Mouse (Mus musculus): ENCODE results near the gene Fgf18.
A peak's percentile ranks its signal among the peaks of the same experiment; 100 is the strongest.

Fgf18 gene

GRCm38 (mm10) chr11:33115796-33116195 lies 31.4 kb downstream of the Fgf18 start:
- DNase-seq (ENCODE audit: low spot score), result no peak

- DNase-seq (ENCODE audit: low spot score), result no peak
Observed at GRCm38 (mm10) chr11:33112407-33112806, 34.8 kb downstream of the Fgf18 start.

- DNase-seq (ENCODE audit: low spot score), result no peak
Observed at GRCm38 (mm10) chr11:33110111-33110510, 37.1 kb downstream of the Fgf18 start.

DNA sequence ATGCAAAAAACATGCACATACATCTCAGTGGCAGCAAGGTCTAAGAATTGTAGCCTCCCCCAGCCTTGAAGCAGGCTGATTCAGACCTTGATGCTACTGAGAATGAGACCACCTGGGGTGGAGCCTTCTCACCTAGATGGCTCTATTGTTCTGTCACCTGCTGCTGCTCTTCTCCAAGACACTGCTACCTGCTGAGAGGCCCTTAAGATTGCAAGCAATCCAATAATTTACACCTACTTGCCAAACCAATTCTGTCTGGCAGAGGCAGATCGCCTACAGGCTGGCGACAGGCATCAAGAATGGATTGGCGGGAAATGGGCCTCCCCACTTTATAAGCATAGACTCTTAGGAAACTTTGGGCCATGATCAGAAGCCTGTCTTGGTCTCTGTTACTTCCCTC lies 39.7 kb downstream of the Fgf18 start:
- DNase-seq (ENCODE audit: low spot score), result no peak

DNA sequence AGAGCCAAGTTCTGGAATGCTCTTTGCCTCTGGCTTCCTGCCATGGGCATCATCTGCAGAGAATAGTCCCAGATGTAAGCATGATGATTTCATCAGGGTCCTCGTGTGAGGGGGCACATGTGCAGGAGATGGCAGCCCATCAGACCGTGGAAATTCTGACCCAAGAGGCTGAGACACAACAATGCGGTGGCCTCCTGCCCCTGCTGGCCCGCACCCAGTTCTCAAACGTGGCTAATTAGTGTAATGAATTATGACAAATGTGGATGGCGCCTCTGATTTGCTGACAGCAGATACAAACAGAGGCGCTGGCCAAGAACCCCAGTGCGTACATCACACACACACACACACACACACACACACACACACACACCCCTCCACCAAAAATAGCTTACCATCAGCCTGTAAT lies 42.3 kb downstream of the Fgf18 start:
- no peak for DNase-seq (ENCODE audit: low spot score)

DNA sequence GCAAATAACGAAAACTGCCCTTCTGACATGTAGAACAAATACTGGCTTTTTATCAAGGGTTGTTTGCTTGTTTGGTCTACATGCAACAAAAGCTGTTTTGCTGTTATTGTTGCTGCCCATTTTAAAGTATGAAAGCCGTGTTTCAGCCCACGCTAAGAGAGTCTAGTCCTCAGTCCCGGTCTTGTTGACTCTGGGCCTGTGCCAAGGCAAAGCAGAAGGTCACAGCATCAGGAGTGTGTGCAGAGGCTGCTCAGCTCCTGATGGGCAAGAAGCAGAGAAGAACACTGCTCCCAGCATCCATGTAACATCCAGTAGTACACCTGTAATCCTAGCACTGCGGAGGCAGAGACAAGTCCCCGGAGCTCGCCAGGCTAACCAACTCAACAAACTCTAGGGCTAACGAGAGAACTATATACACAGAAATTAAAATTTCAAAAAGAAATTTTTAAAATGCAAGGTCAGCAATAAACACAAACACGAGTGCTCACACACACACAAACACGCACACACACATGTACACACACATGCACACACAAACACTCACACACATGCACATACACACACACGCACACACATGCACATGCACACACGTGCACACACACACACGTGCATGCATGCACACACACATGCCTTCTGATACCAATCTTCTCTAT lies 43.8 kb downstream of the Fgf18 start:
- no peak for DNase-seq (ENCODE audit: low spot score)

- no peak for DNase-seq (ENCODE audit: low spot score)
Observed at GRCm38 (mm10) chr11:33100027-33100507, 47.1 kb downstream of the Fgf18 start.

GRCm38 (mm10) chr11:33099425-33099824 lies 47.8 kb downstream of the Fgf18 start:
- no peak for DNase-seq (ENCODE audit: low spot score)

DNA sequence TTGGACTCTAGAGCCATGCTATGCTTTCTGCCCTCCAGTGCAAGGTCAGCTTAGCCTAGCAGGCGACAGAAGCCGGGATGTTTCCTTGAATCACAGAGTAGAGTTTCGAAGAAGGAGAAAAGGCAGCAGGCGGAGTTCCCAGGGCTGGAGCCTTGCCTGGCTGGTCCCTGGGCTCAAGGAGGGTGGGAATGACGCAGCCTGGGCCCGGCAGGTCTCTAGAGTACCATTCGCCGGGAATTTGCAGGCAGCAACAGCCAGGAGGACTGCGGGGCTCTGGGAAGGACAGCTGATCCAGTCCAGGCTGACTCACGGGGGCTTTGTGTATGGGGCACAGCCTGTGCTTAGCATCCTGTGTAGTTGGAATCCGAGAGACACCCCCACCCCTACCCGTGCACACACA lies 48.8 kb downstream of the Fgf18 start:
- no peak for DNase-seq (ENCODE audit: low spot score)

DNA sequence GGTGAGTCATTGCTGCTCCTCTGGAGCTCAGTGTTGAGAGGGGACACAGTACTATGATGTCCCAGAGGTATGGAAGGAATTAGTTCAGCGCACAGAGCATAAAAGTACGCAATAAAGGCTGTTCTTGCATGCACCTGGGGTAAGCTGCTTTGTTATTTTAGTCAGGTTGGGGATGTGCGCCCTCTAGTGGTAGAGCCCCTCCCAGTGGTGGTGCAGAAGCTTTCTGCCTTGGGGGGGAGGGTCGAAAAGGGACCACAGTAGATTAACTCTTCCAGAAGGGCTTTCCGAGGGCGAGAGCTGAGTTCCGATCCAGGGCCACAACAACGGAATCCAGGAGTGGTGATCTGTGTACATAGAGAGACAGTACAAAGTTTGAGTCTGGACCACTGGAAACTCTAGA lies 49.3 kb downstream of the Fgf18 start:
- peak; percentile 18 for DNase-seq (ENCODE audit: low spot score)

GRCm38 (mm10) chr11:33089856-33090255 lies 57.3 kb downstream of the Fgf18 start:
- no peak for DNase-seq (ENCODE audit: low spot score)

DNA sequence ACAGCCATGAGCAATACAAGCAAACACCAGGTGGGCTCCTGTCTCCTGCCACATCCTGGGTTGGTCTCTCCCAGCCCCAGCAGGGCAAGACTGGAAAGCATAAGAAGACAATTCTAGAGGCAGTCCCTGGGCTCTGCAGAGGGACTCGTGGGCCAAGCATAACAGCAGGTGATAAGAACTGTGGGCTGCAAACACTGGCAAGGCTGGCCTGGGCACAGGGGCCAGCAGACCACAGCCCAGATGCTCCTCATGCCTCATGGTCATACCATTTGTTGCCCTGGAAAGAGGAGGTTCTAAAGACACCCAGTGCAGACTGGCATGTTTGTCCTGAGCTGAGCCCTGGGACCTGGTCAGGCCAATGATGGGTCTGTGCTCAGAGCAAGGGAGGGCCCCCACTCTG lies 59.0 kb downstream of the Fgf18 start:
- no peak for DNase-seq (ENCODE audit: low spot score)

GRCm38 (mm10) chr11:33086046-33086445 lies 61.2 kb downstream of the Fgf18 start:
- no peak for DNase-seq (ENCODE audit: low spot score)

DNA sequence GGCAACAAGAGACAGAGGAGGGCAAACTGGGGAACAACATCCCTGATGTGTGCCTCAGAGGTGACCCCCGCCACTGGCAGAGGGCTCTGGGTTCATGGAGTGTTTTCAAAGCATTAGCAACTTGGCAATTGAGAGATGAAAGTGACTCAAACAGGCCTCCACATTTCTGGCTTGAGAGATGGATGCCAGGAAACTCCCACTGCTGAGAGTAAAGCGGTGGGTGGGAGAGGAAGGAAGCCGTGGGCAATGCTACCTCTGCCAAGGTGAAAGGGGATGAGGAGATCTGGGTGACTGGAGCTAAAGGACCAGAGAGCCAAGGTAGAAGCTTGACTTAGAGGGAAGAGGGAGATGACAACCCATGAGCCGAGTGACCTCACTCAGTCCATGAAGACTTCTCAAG lies 61.7 kb downstream of the Fgf18 start:
- no peak for DNase-seq (ENCODE audit: low spot score)

GRCm38 (mm10) chr11:33085054-33085453 lies 62.1 kb downstream of the Fgf18 start:
- no peak for DNase-seq (ENCODE audit: low spot score)

DNA sequence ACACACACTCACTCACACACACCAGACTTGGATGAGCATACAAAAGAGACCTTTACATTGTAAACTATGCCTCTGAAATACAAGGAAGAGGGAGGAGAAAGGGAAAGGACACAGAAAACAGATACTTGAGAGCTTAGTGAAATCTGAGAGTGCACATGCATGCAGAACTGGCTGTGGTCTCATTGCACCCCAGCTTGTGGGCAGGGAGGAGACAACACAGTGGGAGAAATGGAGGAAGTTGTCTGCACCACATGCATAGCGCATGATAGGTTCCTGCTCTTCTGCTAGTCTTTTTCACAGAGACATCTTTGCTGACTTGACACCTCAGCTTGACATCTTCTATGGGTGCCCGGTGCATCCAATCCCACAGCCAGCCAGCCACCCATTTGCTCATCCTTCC lies 63.2 kb downstream of the Fgf18 start:
- DNase-seq (ENCODE audit: low spot score), result no peak

GRCm38 (mm10) chr11:33081175-33081574 lies 66.0 kb downstream of the Fgf18 start:
- no peak for DNase-seq (ENCODE audit: low spot score)

DNA sequence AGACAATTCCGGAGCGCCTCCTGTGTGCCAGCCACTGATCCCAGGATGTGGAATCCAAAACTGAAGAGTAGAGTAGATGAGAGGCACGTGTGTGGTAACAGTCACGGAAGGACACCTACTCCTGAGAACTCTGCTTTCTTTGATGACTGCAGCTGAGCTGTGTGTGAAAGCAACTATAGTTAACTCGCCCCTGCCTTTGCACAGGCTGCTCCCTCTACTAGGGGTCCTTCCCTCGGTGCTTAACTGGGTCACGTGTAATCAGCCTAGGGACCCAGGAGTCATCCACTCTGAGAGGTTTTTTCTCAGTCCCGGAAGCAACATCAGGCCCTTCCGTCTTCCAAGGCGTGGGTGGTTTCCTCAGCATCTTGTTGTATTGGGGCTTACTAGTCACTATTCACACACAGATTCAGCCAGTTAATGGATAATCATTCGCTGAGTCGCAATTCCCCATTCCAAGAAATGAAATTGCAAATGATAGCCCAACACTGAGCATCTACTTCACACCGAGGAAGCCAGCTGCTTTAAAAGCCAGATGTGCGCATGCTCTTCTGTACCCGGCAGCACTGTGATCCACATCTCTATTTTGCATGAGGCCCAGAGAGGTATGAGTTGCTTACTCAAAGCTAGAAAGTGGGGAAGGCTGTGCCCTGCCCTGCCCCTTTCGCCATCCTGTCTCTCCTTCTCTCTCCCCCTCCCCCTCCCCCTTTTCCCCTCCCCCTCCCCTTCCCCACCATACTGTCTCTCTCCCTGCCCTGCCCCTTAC lies 67.0 kb downstream of the Fgf18 start:
- DNase-seq (ENCODE audit: low spot score), result no peak

DNA sequence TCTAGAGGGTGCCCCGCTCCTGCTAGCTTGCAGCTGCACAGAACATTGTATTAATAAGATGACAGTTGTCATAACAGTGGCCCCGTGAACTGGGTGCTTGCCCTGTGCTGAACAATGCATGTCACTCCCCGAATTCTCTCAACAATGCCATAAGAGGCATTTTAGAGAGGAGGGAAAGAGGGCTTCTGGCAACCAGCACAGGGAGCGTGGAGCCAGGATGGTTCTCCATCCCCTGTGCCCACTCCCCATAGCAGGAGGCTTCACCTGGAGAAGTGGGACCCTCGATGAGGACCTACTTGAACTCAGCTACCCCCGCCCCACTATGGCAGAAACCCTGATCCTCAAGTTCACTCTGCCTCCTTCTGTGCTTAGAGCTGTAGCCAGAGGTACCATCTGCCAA lies 67.8 kb downstream of the Fgf18 start:
- no peak for DNase-seq (ENCODE audit: low spot score)

DNA sequence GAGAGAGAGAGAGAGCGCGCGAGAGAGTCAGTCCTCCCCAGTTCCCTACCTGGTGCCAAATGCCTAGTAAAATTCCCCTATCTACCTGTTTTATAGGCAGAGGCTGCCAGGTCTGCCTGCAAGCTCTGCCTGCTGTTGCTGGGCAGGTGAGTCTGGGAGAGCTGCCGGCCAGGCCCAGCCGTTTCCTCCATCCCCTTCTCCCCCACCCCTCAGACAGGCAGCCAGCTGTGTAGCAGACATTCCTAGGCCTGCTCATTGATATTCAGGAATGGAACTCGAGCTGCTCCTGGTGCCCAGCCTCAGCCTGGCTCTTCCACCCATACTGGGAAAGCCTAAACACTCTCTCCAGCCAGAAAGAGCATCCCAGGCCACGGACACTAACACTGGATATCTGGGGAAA lies 69.2 kb downstream of the Fgf18 start:
- no peak for DNase-seq (ENCODE audit: low spot score)

DNA sequence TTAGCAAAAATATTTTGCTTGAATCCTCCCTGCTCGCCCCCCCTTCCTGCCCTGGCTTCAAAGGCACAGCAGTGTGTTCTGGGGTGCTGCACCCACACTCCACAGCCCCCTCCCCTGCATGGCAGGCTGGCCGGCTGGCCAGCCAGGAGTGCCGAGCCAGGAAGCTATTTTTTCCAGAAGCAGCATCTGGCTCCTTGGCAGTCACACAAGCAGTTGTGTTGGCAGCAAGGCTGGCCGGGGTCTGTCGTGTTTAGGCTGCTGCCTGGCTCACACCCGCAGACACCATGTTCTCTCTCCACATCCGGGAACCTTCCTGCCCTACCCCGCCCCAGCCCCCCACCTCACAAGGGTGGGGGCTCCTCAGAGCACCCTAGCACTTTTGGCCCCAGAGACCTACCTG lies 71.9 kb downstream of the Fgf18 start:
- no peak for DNase-seq (ENCODE audit: low spot score)

DNA sequence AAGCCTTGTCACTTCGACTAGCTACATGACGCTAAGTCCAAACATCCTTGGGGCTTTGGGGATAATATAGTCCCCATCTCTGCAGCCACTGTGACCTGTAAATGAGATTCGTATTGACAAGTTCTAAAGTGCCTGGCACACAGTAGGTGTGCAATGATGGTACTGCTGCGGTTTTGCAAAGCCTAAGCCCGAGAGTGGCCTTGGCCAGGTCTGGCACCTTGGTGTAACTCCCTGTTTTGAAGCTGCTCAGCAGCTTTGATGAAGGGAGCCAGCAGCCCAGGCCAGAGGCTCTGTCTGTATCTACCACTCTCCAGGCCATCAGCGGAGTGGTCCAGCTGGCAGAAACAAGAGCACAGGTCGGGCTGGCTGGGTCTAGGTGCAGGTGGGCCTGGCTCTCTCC lies 72.7 kb downstream of the Fgf18 start:
- no peak for DNase-seq (ENCODE audit: low spot score)

DNA sequence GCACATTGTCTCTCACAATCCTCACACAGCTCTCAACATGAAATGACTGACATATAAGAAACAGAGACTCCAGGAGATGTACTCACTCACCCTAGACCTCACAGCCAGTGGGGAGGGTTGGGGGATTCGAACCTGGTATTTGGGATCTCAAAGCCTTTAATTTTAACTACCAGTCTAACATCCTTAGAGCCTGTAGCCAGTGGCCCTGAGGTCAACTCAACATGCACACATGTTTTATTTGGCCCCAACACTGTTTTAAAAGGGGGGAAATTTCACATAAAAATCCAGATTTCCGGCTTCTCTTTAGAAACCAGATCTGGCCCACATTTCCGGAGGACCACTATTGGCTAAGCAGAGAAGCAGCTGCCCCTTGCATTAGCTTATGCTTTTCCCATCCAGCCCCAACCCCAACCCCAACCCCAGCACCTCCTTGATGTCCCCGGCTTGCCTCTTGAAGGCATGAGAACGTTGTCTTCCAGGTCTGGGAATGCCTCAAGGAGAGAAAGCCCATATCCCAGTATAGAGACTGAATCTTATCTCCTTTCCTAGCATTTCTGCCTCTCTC lies 75.8 kb downstream of the Fgf18 start:
- DNase-seq (ENCODE audit: low spot score), result no peak

Measured in c-Kit-positive CD71-positive TER-119-positive erythroid progenitor cells, embryonic 14.5 days (primary cell).